Mouse (Mus musculus) CH12.LX (cell line): ENCODE measurements around the gene Cdkl3.

ENCODE experiments used
- CTCF ChIP-seq, 2 experiments: IDR thresholded peaks in 1 of 2; conservative IDR thresholded peaks in 1 of 2; 2 replicates each; pipeline ENCODE4 v1.5.1; 2011 to 2012; ENCODE audit warnings: low read depth in 2 of 2, low read length in 2 of 2, improper control_type of control experiment in 1 of 2, inconsistent platforms in 1 of 2, mild to moderate bottlenecking in 1 of 2, moderate library complexity in 1 of 2
- NELFE ChIP-seq: IDR thresholded peaks from 2 replicates; pipeline ENCODE4 v1.6.1; 2011; ENCODE audit warnings: low read depth, low read length, improper control_type of control experiment
- POLR2A ChIP-seq: IDR thresholded peaks from 2 replicates; pipeline ENCODE4 v1.6.1; 2011; ENCODE audit warnings: low read depth, mild to moderate bottlenecking, improper control_type of control experiment, low read length
- UBTF ChIP-seq: IDR thresholded peaks from 2 replicates; pipeline ENCODE4 v1.6.1; 2012; ENCODE audit warnings: low read depth, mild to moderate bottlenecking, inconsistent platforms, low read length, improper control_type of control experiment, moderate library complexity

DNA sequence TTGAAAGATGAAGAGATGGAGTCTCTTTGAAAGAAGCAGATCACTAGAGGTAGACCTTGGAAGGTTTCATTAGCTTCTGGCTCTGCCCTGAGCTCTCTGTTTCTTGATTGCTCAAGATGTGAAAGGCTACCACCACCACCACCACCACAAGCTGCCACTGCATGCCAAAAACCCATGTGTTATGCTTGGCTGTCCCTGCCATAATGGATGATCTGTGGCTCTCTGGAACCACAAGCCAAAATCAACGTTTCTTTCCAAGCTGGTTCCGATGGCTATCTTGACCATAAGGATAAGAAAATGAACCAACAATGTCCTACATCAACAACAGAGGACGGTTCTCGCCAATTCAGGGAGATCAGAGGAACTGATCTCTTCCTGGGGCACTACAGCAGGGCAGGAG lies 44.0 kb upstream of the Cdkl3 start:
- TF ChIP-seq NELFE (no peak), CTCF (conservative IDR thresholded peaks at IDR 0.05 in 1 of 2, IDR thresholded peaks at IDR 0.05 in 1 of 2; ENCODE audit: low read depth in 2 of 2, low read length in 2 of 2) (no peak), POLR2A (no peak), UBTF (no peak)
